ENCODE assay signal across 8 mouse cellular contexts in the genomic region with DNA sequence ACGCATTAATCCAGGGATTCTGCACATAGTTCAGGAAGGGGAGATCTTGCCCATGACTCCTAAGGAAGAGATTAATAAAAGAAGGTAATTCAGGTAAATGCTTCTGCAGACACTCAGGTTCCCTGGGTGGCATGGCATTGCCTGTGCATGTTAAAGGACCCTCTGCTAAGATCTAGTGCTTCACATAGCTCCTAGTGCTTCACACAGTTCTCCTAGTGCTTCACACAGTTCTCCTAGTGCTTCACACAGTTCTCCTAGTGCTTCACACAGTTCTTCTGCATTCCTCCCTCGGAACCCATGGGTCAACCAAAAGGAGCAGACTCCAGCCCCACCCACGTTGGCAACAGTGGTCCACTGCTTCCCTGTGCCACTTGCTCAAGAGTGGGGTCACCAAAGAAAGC. TPM values are rescaled to one million over a fixed set of nuclear protein-coding genes. Genes with fewer than 3 reads are reported as not detected.
DNase-seq lines count a peak whose midpoint lies in the region; ATAC-seq and TF ChIP-seq lines count a peak whose summit lies in the region.

No protein-coding gene starts in this region.

- H3K27ac ChIP-seq in hindbrain, embryonic 10.5 days: no peak overlapping the region
- H3K27ac ChIP-seq in hindbrain, postnatal 0 days: no peak overlapping the region
- no peak overlapping the region for H3K27ac ChIP-seq in embryonic facial prominence, embryonic 10.5 days (replicated peaks)
- H3K27ac ChIP-seq in hindbrain, embryonic 13.5 days: peak overlapping the region; percentile 95; the same call in 1 of the 2 replicates

- H3K36me3 ChIP-seq in hindbrain, embryonic 10.5 days: peaks cover 20% of the 10 kb centered on the region
- 0 out of 2 replicates have a peak, but pooled peaks cover 3% of the 10 kb centered on the region for H3K36me3 ChIP-seq in hindbrain, postnatal 0 days (ENCODE audit: insufficient read depth, low read length)
- peaks cover 21% of the 10 kb centered on the region for H3K36me3 ChIP-seq in embryonic facial prominence, embryonic 10.5 days (replicated peaks)
- H3K36me3 ChIP-seq in hindbrain, embryonic 13.5 days: peaks cover 4% of the 10 kb centered on the region

- TF ChIP-seq CTCF in hindbrain, postnatal 0 days (IDR thresholded peaks at IDR 0.05; ENCODE audit: low read depth): no peak

- DNase-seq in hindbrain, embryonic 10.5 days (ENCODE audit: low spot score): no peak
- DNase-seq in hindbrain, postnatal 0 days (ENCODE audit: low spot score): no peak
- no peak for DNase-seq in embryonic facial prominence, embryonic 10.5 days (ENCODE audit: low spot score)
- DNase-seq in lung, postnatal 14 days: peak; percentile 51
- DNase-seq in adrenal gland, postnatal 4 days (ENCODE audit: low spot score in 2 of 2): no peak
- no peak for DNase-seq in layer of hippocampus, postnatal 10 days (ENCODE audit: low spot score in 2 of 2)
- DNase-seq in urinary bladder, postnatal 14 days (ENCODE audit: low spot score): no peak

- H3K9ac ChIP-seq in hindbrain, postnatal 0 days (replicated peaks; ENCODE audit: low read length): no peak overlapping the region
- peak overlapping the region; percentile 75 for H3K9ac ChIP-seq in hindbrain, embryonic 13.5 days

- 84% methylated on average over 3 of the region's 3 CpGs for WGBS in hindbrain, embryonic 10.5 days
- WGBS in hindbrain, postnatal 0 days: 60% methylated on average over 3 of the region's 3 CpGs
- 78% methylated on average over 3 of the region's 3 CpGs for WGBS in embryonic facial prominence, embryonic 10.5 days
- 82% methylated on average over 3 of the region's 3 CpGs for WGBS in hindbrain, embryonic 13.5 days

- peaks cover 70% of the 10 kb centered on the region for H3K4me1 ChIP-seq in hindbrain, embryonic 10.5 days (replicated peaks)
- H3K4me1 ChIP-seq in hindbrain, postnatal 0 days (ENCODE audit: insufficient read depth, low read length): peaks cover 38% of the 10 kb centered on the region
- peaks cover 63% of the 10 kb centered on the region for H3K4me1 ChIP-seq in embryonic facial prominence, embryonic 10.5 days
- peaks cover 61% of the 10 kb centered on the region for H3K4me1 ChIP-seq in hindbrain, embryonic 13.5 days (replicated peaks)

- no peak overlapping the region; the same call in 1 of the 2 replicates for H3K4me2 ChIP-seq in hindbrain, postnatal 0 days (ENCODE audit: low read depth, low read length)
- peak overlapping the region; percentile 88; the same call in 1 of the 2 replicates for H3K4me2 ChIP-seq in hindbrain, embryonic 13.5 days

- peaks cover 2% of the 10 kb centered on the region; the same call in 1 of the 2 replicates for H3K27me3 ChIP-seq in hindbrain, embryonic 10.5 days (ENCODE audit: insufficient read depth, poor library complexity, severe bottlenecking)
- no peaks in the 10 kb centered on the region for H3K27me3 ChIP-seq in hindbrain, postnatal 0 days (ENCODE audit: insufficient read depth, low read length)
- H3K27me3 ChIP-seq in embryonic facial prominence, embryonic 10.5 days (replicated peaks; ENCODE audit: low read depth, poor library complexity, severe bottlenecking): peaks cover 3% of the 10 kb centered on the region; the same call in 1 of the 2 replicates
- 0 out of 2 replicates have a peak, but pooled peaks cover under 1% of the 10 kb centered on the region for H3K27me3 ChIP-seq in hindbrain, embryonic 13.5 days

- ATAC-seq in hindbrain, postnatal 0 days: no peak
- no peak for ATAC-seq in hindbrain, embryonic 13.5 days (ENCODE audit: low FRiP score)

- no peaks in the 10 kb centered on the region for H3K9me3 ChIP-seq in hindbrain, embryonic 10.5 days
- H3K9me3 ChIP-seq in hindbrain, postnatal 0 days (ENCODE audit: low read length): no peaks in the 10 kb centered on the region
- H3K9me3 ChIP-seq in embryonic facial prominence, embryonic 10.5 days: no peaks in the 10 kb centered on the region
- no peaks in the 10 kb centered on the region for H3K9me3 ChIP-seq in hindbrain, embryonic 13.5 days

- H3K4me3 ChIP-seq in hindbrain, embryonic 10.5 days: 0 out of 2 replicates have a peak overlapping the region, but pooled peaks have one; percentile 13
- no peak overlapping the region for H3K4me3 ChIP-seq in hindbrain, postnatal 0 days (ENCODE audit: low read length)
- peak overlapping the region; percentile 8; the same call in 1 of the 2 replicates for H3K4me3 ChIP-seq in embryonic facial prominence, embryonic 10.5 days
- H3K4me3 ChIP-seq in hindbrain, embryonic 13.5 days: no peak overlapping the region

RNA-seq across cellular contexts. Expression of a gene that starts 56.1 kb away (rescaled TPM):
- polyA plus RNA-seq in hindbrain, embryonic 10.5 days (2016; fragmentation: Nextera tagmentation; extraction: Ambion mirVana): 97.7 and 103 TPM in 2 replicates
- 235 and 250 TPM in 2 replicates for total RNA-seq in hindbrain, postnatal 0 days (2014; rRNA removed)
- 81.2 and 93.5 TPM in 2 replicates for polyA plus RNA-seq in hindbrain, postnatal 0 days (2015; fragmentation: Nextera tagmentation; extraction: Ambion mirVana)
- 107 and 109 TPM in 2 replicates for polyA plus RNA-seq in embryonic facial prominence, embryonic 10.5 days (2016; fragmentation: Nextera tagmentation; extraction: Ambion mirVana)
- polyA plus RNA-seq in hindbrain, embryonic 13.5 days (2015; fragmentation: Nextera tagmentation; extraction: Ambion mirVana): 86.8 and 90.1 TPM in 2 replicates
- 100 to 1,000 TPM; 158 to 164 TPM for total RNA-seq in adrenal gland, postnatal 4 days (2021)
- 100 to 1,000 TPM; 128 to 155 TPM for total RNA-seq in layer of hippocampus, postnatal 10 days (2021)

RNA-seq across cellular contexts. Expression of a gene that starts 56.7 kb away (rescaled TPM):
- 26.8 and 36.8 TPM in 2 replicates for polyA plus RNA-seq in hindbrain, embryonic 10.5 days (2016; fragmentation: Nextera tagmentation; extraction: Ambion mirVana)
- 50.5 and 51.4 TPM in 2 replicates for total RNA-seq in hindbrain, postnatal 0 days (2014; rRNA removed)
- 25.3 and 27.0 TPM in 2 replicates for polyA plus RNA-seq in hindbrain, postnatal 0 days (2015; fragmentation: Nextera tagmentation; extraction: Ambion mirVana)
- 22.5 and 23.3 TPM in 2 replicates for polyA plus RNA-seq in embryonic facial prominence, embryonic 10.5 days (2016; fragmentation: Nextera tagmentation; extraction: Ambion mirVana)
- polyA plus RNA-seq in hindbrain, embryonic 13.5 days (2015; fragmentation: Nextera tagmentation; extraction: Ambion mirVana): 34.5 and 35.5 TPM in 2 replicates
- total RNA-seq in adrenal gland, postnatal 4 days (2021): 10 to 100 TPM; 43.8 to 46.4 TPM
- total RNA-seq in layer of hippocampus, postnatal 10 days (2021): 10 to 100 TPM; 15.3 to 16.1 TPM

Comparison
In these comparisons a context has a peak if more than half of its experiments do, and no peak if none do; other contexts are left out.
1. H3K4me3 ChIP-seq: peak in hindbrain, embryonic 10.5 days (single experiment) and embryonic facial prominence, embryonic 10.5 days (single experiment); none in hindbrain, postnatal 0 days (single experiment) and hindbrain, embryonic 13.5 days (single experiment).